In genomic region chr5:13125241-13125692, GRCm38 (mm10) we compare ENCODE assay signal across 10 mouse cellular contexts. TPM values are rescaled to one million over a fixed set of nuclear protein-coding genes. Genes with fewer than 3 reads are reported as not detected.
DNase-seq lines count a peak whose midpoint lies in the region; ATAC-seq and TF ChIP-seq lines count a peak whose summit lies in the region.
"Had no signal": no experiment of that assay in that cellular context is flagged by ENCODE, and none has a peak within 500 bp of the region (broad histone marks: within the 10 kb centered on the region; RNA-seq: fewer than 3 reads in every experiment).

Sema3a (plus strand) TSS chr5:13125414.

- DNase-seq in gastrocnemius, adult 2 months, result peak; percentile 13
- no peak for DNase-seq in gastrocnemius, postnatal 14 days
- DNase-seq in 3T3-L1 (ENCODE audit: low read depth, low spot score), result peak; percentile 87
- no peak for DNase-seq in cerebellum, adult 2 months
- no peak for DNase-seq in adrenal gland, postnatal 14 days
- no peak for DNase-seq in kidney, adult 8-10 months
- DNase-seq: cerebellum, adult 8-10 months had no signal

- H3K9ac ChIP-seq in forebrain, embryonic 12.5 days, result no peak within 1 kb of the TSS
- peak within 1 kb of the TSS; percentile 63 for H3K9ac ChIP-seq in limb, embryonic 12.5 days (replicated peaks)
- H3K9ac ChIP-seq: liver, embryonic 14.5 days had no signal

- H3K27ac ChIP-seq in gastrocnemius, adult 2 months, result peak within 1 kb of the TSS; percentile 43
- H3K27ac ChIP-seq in forebrain, embryonic 12.5 days, result peak within 1 kb of the TSS; percentile 19; the same call in 1 of the 2 replicates
- peak within 1 kb of the TSS; percentile 87 for H3K27ac ChIP-seq in limb, embryonic 12.5 days
- no peak within 1 kb of the TSS for H3K27ac ChIP-seq in cerebellum, adult 2 months (ENCODE audit: insufficient read depth, low read length)
- H3K27ac ChIP-seq: liver, embryonic 14.5 days had no signal

- peak within 1 kb of the TSS; percentile 57 for H3K4me3 ChIP-seq in gastrocnemius, adult 2 months
- no peak within 1 kb of the TSS for H3K4me3 ChIP-seq in forebrain, embryonic 12.5 days (replicated peaks)
- peak within 1 kb of the TSS; percentile 48 for H3K4me3 ChIP-seq in limb, embryonic 12.5 days (replicated peaks)
- H3K4me3 ChIP-seq in cerebellum, adult 2 months (replicated peaks; ENCODE audit: insufficient read depth, low read depth, low read length), result no peak within 1 kb of the TSS

- no peak for TF ChIP-seq CTCF in gastrocnemius, adult 2 months (IDR thresholded peaks at IDR 0.05)
- TF ChIP-seq CTCF in cerebellum, adult 2 months (IDR thresholded peaks at IDR 0.05; ENCODE audit: borderline replicate concordance, insufficient read depth, low read depth, low read length), result no peak

- no peaks in the 10 kb centered on the region for H3K27me3 ChIP-seq in forebrain, embryonic 12.5 days
- H3K27me3 ChIP-seq in limb, embryonic 12.5 days, result no peaks in the 10 kb centered on the region
- H3K27me3 ChIP-seq in cerebellum, adult 2 months (ENCODE audit: control insufficient read depth, insufficient read depth, low read length), result no peaks in the 10 kb centered on the region

- WGBS in forebrain, embryonic 12.5 days, result 50% methylated on average over 13 of the region's 13 CpGs
- 3% methylated on average over 13 of the region's 13 CpGs for WGBS in limb, embryonic 12.5 days
- WGBS in cerebellum, adult 2 months, result 65% methylated on average over 13 of the region's 13 CpGs

- peak; percentile 76; the same call in 1 of the 2 replicates for ATAC-seq in forebrain, embryonic 12.5 days (ENCODE audit: low FRiP score)
- ATAC-seq in limb, embryonic 12.5 days (ENCODE audit: insufficient number of reproducible peaks, insufficient read depth, low FRiP score, low TSS enrichment, low read depth), result peak; percentile 96

- H3K9me3 ChIP-seq in forebrain, embryonic 12.5 days, result no peaks in the 10 kb centered on the region
- no peaks in the 10 kb centered on the region for H3K9me3 ChIP-seq in limb, embryonic 12.5 days

- intact Hi-C loops in gastrocnemius, adult 2 months (cut with DNase I), result no loop called here
- intact Hi-C loops in gastrocnemius, postnatal 14 days (cut with DNase I; ENCODE audit: low total_unique reads), result no loop called here

- no peaks in the 10 kb centered on the region for H3K4me1 ChIP-seq in forebrain, embryonic 12.5 days
- H3K4me1 ChIP-seq in limb, embryonic 12.5 days (replicated peaks), result peaks cover 8% of the 10 kb centered on the region
- H3K4me1 ChIP-seq in cerebellum, adult 2 months (ENCODE audit: control insufficient read depth, insufficient read depth, low read length), result no peaks in the 10 kb centered on the region

- TF ChIP-seq POLR2A in cerebellum, adult 2 months (IDR thresholded peaks at IDR 0.05; ENCODE audit: borderline replicate concordance, insufficient read depth, low read length), result no peak

- H3K4me2 ChIP-seq in forebrain, embryonic 12.5 days, result 0 out of 2 replicates have a peak within 1 kb of the TSS, but pooled peaks have one; percentile 15
- H3K4me2 ChIP-seq in limb, embryonic 12.5 days, result peak within 1 kb of the TSS; percentile 61

- H3K36me3 ChIP-seq in forebrain, embryonic 12.5 days (replicated peaks), result no peaks in the 10 kb centered on the region
- no peaks in the 10 kb centered on the region for H3K36me3 ChIP-seq in limb, embryonic 12.5 days

RNA-seq across cellular contexts. Expression of gene Sema3a, which starts in this region (rescaled TPM):
- total RNA-seq in gastrocnemius, adult 2 months (2021), result 1 to 10 TPM; 1.0 to 2.4 TPM
- 1 to 10 TPM; 3.7 to 4.7 TPM for total RNA-seq in gastrocnemius, postnatal 14 days (2021)
- polyA plus RNA-seq in forebrain, embryonic 12.5 days (2016; fragmentation: Nextera tagmentation; extraction: Ambion mirVana), result 19.5 and 20.4 TPM in 2 replicates
- 56.5 and 60.9 TPM in 2 replicates for polyA plus RNA-seq in limb, embryonic 12.5 days (2016; fragmentation: Nextera tagmentation; extraction: Ambion mirVana)
- 7.2 and 7.8 TPM in 2 replicates for polyA plus RNA-seq in cerebellum, adult 2 months (2012; rRNA removed)
- 1.1 and 2.9 TPM in 2 replicates for total RNA-seq in adrenal gland, postnatal 14 days (2021)

Comparison
In these comparisons a context has a peak if more than half of its experiments do, and no peak if none do; other contexts are left out.
1. DNase-seq: peak in gastrocnemius, adult 2 months (single experiment) and 3T3-L1 (single experiment); none in gastrocnemius, postnatal 14 days (single experiment), cerebellum, adult 2 months (0 of 2), adrenal gland, postnatal 14 days (single experiment) and kidney, adult 8-10 months (0 of 2).
2. H3K4me3 ChIP-seq: peak in gastrocnemius, adult 2 months (single experiment) and limb, embryonic 12.5 days (single experiment); none in forebrain, embryonic 12.5 days (single experiment) and cerebellum, adult 2 months (single experiment).